Mouse (Mus musculus) C2C12 (cell line): ENCODE results near the gene Itgad.

Source experiments
- CEBPB ChIP-seq: IDR thresholded peaks from one replicate; pipeline ENCODE4 v1.6.1; 2011; ENCODE audit warnings: low read depth, mild to moderate bottlenecking, control low read depth, moderate library complexity
- CTCF ChIP-seq: IDR thresholded peaks from one replicate; pipeline ENCODE4 v1.5.1; 2011; ENCODE audit not compliant: control insufficient read depth, insufficient read depth, insufficient read length
- MAX ChIP-seq: IDR thresholded peaks from one replicate; pipeline ENCODE4 v1.6.1; 2011; ENCODE audit warnings: mild to moderate bottlenecking, control low read depth
- MYOG ChIP-seq: IDR thresholded peaks from one replicate; pipeline ENCODE4 v1.6.1; 2011; ENCODE audit not compliant: control insufficient read depth, insufficient read length; ENCODE audit errors: extremely low read depth
- USF1 ChIP-seq: IDR thresholded peaks from one replicate; pipeline ENCODE4 v1.6.1; 2011; ENCODE audit warnings: low read depth, mild to moderate bottlenecking, control low read depth, moderate library complexity

- TF ChIP-seq CEBPB (no peak), CTCF (no peak), USF1 (no peak), MYOG (no peak), MAX (no peak)
Observed at GRCm38 (mm10) chr7:128243921-128244320, 89.7 kb downstream of the Itgad start.
